Mouse (Mus musculus) CH12.LX (cell line): ENCODE data around the gene Rxfp4. TPM values are rescaled to one million over a fixed set of nuclear protein-coding genes. Genes with fewer than 3 reads are reported as not detected.

Experiments
- DNase-seq: peaks from one replicate; pipeline ENCODE4 v3.0.0-alpha.2; 2013; ENCODE audit errors: extremely low read depth
- H3K27ac ChIP-seq: 2 replicates; pipeline ENCODE4 v1.5.1; 2012; ENCODE audit warnings: low read depth, mild to moderate bottlenecking, control low read depth, moderate library complexity; ENCODE audit not compliant: insufficient read depth
- H3K27me3 ChIP-seq: replicated peaks from 2 replicates; pipeline ENCODE3; 2012; ENCODE audit warnings: inconsistent platforms
- H3K36me3 ChIP-seq, 2 experiments: replicated peaks in 1 of 2; 2 replicates each; pipeline versions ENCODE3 to v1.6.1; 2012; ENCODE audit warnings: inconsistent platforms in 1 of 2, low read length in 1 of 2, mild to moderate bottlenecking in 1 of 2, mixed read lengths in 1 of 2, moderate library complexity in 1 of 2; ENCODE audit not compliant: control insufficient read depth in 1 of 2, insufficient read depth in 1 of 2
- H3K4me1 ChIP-seq, 2 experiments: 2 replicates each; pipeline ENCODE4 v1.6.1; 2012; ENCODE audit warnings: inconsistent platforms in 1 of 2, moderate library complexity in 1 of 2; ENCODE audit not compliant: insufficient read depth in 2 of 2, control insufficient read depth in 1 of 2
- H3K4me2 ChIP-seq: 2 replicates; pipeline ENCODE4 v1.6.1; 2012; ENCODE audit warnings: low read depth, mild to moderate bottlenecking, control low read depth; ENCODE audit not compliant: poor library complexity, insufficient read depth, severe bottlenecking
- H3K4me3 ChIP-seq, 3 experiments: fragments of 150-350 bp in 1 of 3; sonication (generic) in 1 of 3; replicated peaks in 1 of 3; 2 replicates each; pipeline versions ENCODE3 to v1.5.1; 2011 to 2012; ENCODE audit warnings: low read depth in 2 of 3, low read length in 2 of 3, mild to moderate bottlenecking in 2 of 3, moderate library complexity in 2 of 3, control low read depth in 1 of 3, improper control_type of control experiment in 1 of 3, inconsistent platforms in 1 of 3, mixed read lengths in 1 of 3; ENCODE audit not compliant: poor library complexity in 1 of 3
- H3K79me2 ChIP-seq: replicated peaks from 2 replicates; pipeline ENCODE4 v1.6.1; 2012; ENCODE audit warnings: mild to moderate bottlenecking, moderate library complexity; ENCODE audit not compliant: control insufficient read depth, poor library complexity, insufficient read depth, severe bottlenecking; ENCODE audit errors: extremely low read depth
- H3K9ac ChIP-seq: 2 replicates; pipeline ENCODE4 v1.6.1; 2012; ENCODE audit warnings: low read depth, mild to moderate bottlenecking, control low read depth, moderate library complexity; ENCODE audit not compliant: insufficient read depth
- H3K9me3 ChIP-seq: replicated peaks from 2 replicates; pipeline ENCODE3; 2012; ENCODE audit warnings: low read length, inconsistent platforms, mixed read lengths
- CTCF ChIP-seq, 2 experiments: IDR thresholded peaks in 1 of 2; conservative IDR thresholded peaks in 1 of 2; 2 replicates each; pipeline ENCODE4 v1.5.1; 2011 to 2012; ENCODE audit warnings: low read depth in 2 of 2, low read length in 2 of 2, improper control_type of control experiment in 1 of 2, inconsistent platforms in 1 of 2, mild to moderate bottlenecking in 1 of 2, moderate library complexity in 1 of 2
- ELF1 ChIP-seq: IDR thresholded peaks from 2 replicates; pipeline ENCODE4 v1.6.1; 2014; ENCODE audit warnings: low read depth, mild to moderate bottlenecking, inconsistent platforms, low read length, improper control_type of control experiment
- EP300 ChIP-seq: IDR thresholded peaks from 2 replicates; pipeline ENCODE4 v1.6.1; 2011; ENCODE audit warnings: low read length, improper control_type of control experiment
- IRF4 ChIP-seq: IDR thresholded peaks from 2 replicates; pipeline ENCODE4 v1.6.1; 2014; ENCODE audit warnings: low read depth, mild to moderate bottlenecking, inconsistent platforms, low read length, improper control_type of control experiment
- MAFK ChIP-seq: IDR thresholded peaks from 2 replicates; pipeline ENCODE4 v1.6.1; 2011; ENCODE audit warnings: low read length, improper control_type of control experiment; ENCODE audit not compliant: insufficient replicate concordance
- MXI1 ChIP-seq: IDR thresholded peaks from 2 replicates; pipeline ENCODE4 v1.6.1; 2011; ENCODE audit warnings: mild to moderate bottlenecking, low read depth, low read length, improper control_type of control experiment
- MYC ChIP-seq: IDR thresholded peaks from 2 replicates; pipeline ENCODE4 v1.6.1; 2011; ENCODE audit warnings: low read depth, mild to moderate bottlenecking, improper control_type of control experiment, low read length
- PAX5 ChIP-seq: IDR thresholded peaks from 2 replicates; pipeline ENCODE4 v1.6.1; 2012; ENCODE audit warnings: low read length, inconsistent platforms, mixed read lengths
- POLR2A ChIP-seq: IDR thresholded peaks from 2 replicates; pipeline ENCODE4 v1.6.1; 2011; ENCODE audit warnings: low read depth, mild to moderate bottlenecking, improper control_type of control experiment, low read length
- TBP ChIP-seq: conservative IDR thresholded peaks from 2 replicates; pipeline ENCODE4 v1.6.1; 2011; ENCODE audit warnings: low read depth, low read length, improper control_type of control experiment
- ZKSCAN1 ChIP-seq: IDR thresholded peaks from 2 replicates; pipeline ENCODE4 v1.6.1; 2012; ENCODE audit warnings: low read depth, inconsistent platforms, low read length, improper control_type of control experiment, borderline replicate concordance
- dilution Hi-C: fragments of 300-500 bp; cut with MboI; formaldehyde crosslinking; loops from 2 replicates; pipeline ENCODE4 v1.14.3; 2020; ENCODE audit warnings: low sequenced_read_pairs; ENCODE audit not compliant: extremely low pct_unique_long_range_greater_than_20kb, extremely low pct_ligation_motif_present
- in situ Hi-C: fragments of 300-500 bp; cut with MboI; formaldehyde crosslinking; loops from 3 replicates; pipeline ENCODE4 v1.14.3; 2019; ENCODE audit warnings: low sequenced_read_pairs, low pct_ligation_motif_present, low pct_unique_long_range_greater_than_20kb, mixed read lengths
- polyA plus RNA-seq: library from polyadenylated mRNA; unstranded; fragments of >175 nt; gene quantifications from 2 replicates; pipeline ENCODE4 v1.2.1, GENCODE M21; 2012; ENCODE audit warnings: low read depth; ENCODE audit not compliant: insufficient read length
- total RNA-seq, 2 experiments: library from RNA; depleted of rRNA; stranded (reverse); fragments of 300-350 nt in 1 of 2; fragments of >200 nt in 1 of 2; gene quantifications; 2 replicates each; pipeline ENCODE4 v1.2.3; 2012 to 2014

Rxfp4 gene
- total and polyA plus RNA-seq, 3 experiments: not detected

DNA sequence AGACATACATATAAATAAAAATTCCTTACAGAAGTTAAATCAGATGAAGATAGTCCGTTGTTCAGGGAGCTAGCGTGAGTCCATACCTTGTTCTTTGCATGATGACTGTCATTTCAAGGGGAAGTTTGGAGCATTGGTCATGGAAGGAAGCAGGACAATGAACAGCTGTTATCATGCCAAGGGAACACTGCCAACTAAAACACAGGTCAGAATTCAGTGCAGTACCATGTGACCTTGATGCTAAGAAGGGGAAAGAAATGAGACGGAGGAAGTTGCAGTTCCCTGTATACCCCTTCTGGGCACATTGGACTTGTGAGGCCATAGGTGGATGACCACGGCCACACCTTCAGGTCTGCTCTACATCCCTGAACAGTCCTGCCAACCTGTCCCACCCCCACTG lies 1.7 kb upstream of the Rxfp4 start:
- dilution Hi-C loops (no loop called here), in situ Hi-C loops (no loop called here)
- Histone ChIP-seq H3K4me3 (no peak overlapping the region), H3K27ac (no peak overlapping the region), H3K79me2 (no peaks in the 10 kb centered on the region), H3K9ac (no peak overlapping the region), H3K36me3 (no peaks in the 10 kb centered on the region), H3K27me3 (no peaks in the 10 kb centered on the region), H3K4me1 (peaks cover 42 to 72% of the 10 kb centered on the region in 2 experiments), H3K9me3 (no peaks in the 10 kb centered on the region), H3K4me2 (no peak overlapping the region)
- no peak for DNase-seq
- TF ChIP-seq ZKSCAN1: no peak
- TF ChIP-seq EP300: no peak
- TF ChIP-seq CTCF (conservative IDR thresholded peaks at IDR 0.05 in 1 of 2, IDR thresholded peaks at IDR 0.05 in 1 of 2; ENCODE audit: low read depth in 2 of 2, low read length in 2 of 2): no peak

DNA sequence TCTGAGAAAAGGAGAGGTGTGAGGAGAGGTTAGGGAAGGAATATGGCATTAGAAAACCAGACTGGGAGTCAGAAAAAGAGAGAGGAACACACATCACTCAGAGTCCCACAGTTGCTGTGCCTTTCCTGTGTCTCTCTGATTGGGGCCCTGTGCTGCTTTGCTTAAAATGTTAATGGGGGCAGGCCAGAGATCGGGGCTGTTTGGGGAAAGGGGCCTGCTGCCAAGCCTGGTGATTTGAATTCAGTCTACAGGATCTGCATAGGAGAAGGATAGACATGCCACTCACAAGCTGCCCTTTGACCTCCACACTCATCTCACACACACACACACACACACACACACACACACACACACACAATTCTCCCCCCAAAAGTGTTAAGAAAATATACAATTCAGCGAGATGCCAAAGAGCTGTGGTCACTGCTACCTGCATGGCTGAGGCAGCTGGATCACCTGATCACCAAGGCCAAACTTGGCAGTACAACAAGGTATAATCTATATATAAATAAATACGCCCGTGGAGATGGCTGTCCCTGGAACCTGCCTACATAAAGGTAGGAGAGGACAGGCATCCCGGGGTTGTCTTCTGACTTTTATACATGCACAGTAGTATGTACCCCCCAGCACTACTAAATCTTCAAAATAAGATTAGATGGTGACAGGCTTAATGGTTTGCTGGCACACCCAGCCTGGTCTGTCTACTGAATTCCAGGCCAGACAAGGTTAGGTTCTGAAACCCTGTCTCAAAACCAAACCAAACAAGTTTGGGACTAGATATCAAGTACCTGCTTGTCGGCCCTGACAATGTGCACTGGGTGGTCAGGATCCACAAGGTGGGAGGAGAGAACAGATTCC lies 801 bp upstream of the Rxfp4 start:
- DNase-seq: peak; percentile 64
- peak overlapping the region; percentile 92; the same call in 1 of the 2 replicates for H3K27ac ChIP-seq
- no peaks in the 10 kb centered on the region for H3K27me3 ChIP-seq
- no peak overlapping the region for H3K4me3 ChIP-seq
- peaks cover 50 to 77% of the 10 kb centered on the region in 2 experiments for H3K4me1 ChIP-seq
- no peaks in the 10 kb centered on the region for H3K36me3 ChIP-seq
- TF ChIP-seq TBP: no peak
- no peak for TF ChIP-seq MXI1
- no peak for TF ChIP-seq MAFK
- peak; percentile 14; the same call in 1 of the 2 replicates for TF ChIP-seq IRF4
- no peak for TF ChIP-seq POLR2A
- 0 out of 2 replicates have a peak, but pooled peaks have one; percentile 14 for TF ChIP-seq ELF1
- no peak for TF ChIP-seq MYC
- TF ChIP-seq PAX5: no peak
- peak overlapping the region; percentile 7; the same call in 1 of the 2 replicates for H3K9ac ChIP-seq
- no peaks in the 10 kb centered on the region for H3K79me2 ChIP-seq
- in situ Hi-C loops (no loop called here), dilution Hi-C loops (no loop called here)
- H3K4me2 ChIP-seq: peak overlapping the region; percentile 22; the same call in 1 of the 2 replicates
- no peaks in the 10 kb centered on the region for H3K9me3 ChIP-seq
